Mouse (Mus musculus): ENCODE measurements at regions not wholly inside any gene's neighbourhood (a gene's known extent, or its start where the extent isn't known, plus 50 kb on each side); places are given as distances from the start of the nearest gene placed in this dataset.

GRCm38 (mm10) chr7:82075359-82075758 is 83.3 kb upstream of the Bnc1 start:
- TF ChIP-seq ZNF384 (IDR thresholded peaks at IDR 0.05; ENCODE audit: low read depth, low read length), result no peak
- TF ChIP-seq HCFC1 (IDR thresholded peaks at IDR 0.05; ENCODE audit: low read depth, low read length), result no peak
- TF ChIP-seq CTCF (conservative IDR thresholded peaks at IDR 0.05 in 1 of 2, IDR thresholded peaks at IDR 0.05 in 1 of 2; ENCODE audit: low read depth in 2 of 2, low read length in 2 of 2), result no peak
- no peak for TF ChIP-seq TCF12 (IDR thresholded peaks at IDR 0.05; ENCODE audit: low read depth, low read length)
- TF ChIP-seq RCOR1 (conservative IDR thresholded peaks at IDR 0.05; ENCODE audit: low read depth, low read length), result no peak
- TF ChIP-seq GABPA (IDR thresholded peaks at IDR 0.05; ENCODE audit: insufficient replicate concordance, low read depth, low read length), result no peak
- no peak for TF ChIP-seq MAFK (IDR thresholded peaks at IDR 0.05; ENCODE audit: insufficient replicate concordance, low read length)
